Mouse (Mus musculus): ENCODE measurements around the gene Pttg1. TPM values are rescaled to one million over a fixed set of nuclear protein-coding genes. Genes with fewer than 3 reads are reported as not detected.

Gene Pttg1
- polyA plus RNA-seq (2015; fragmentation: Nextera tagmentation; extraction: Ambion mirVana): 61.2 and 65.5 TPM in 2 replicates

GRCm38 (mm10) chr11:43425824-43426413, at the start of gene Pttg1:
Gene Pttg1 (minus strand): TSS chr11:43426251.
- Histone ChIP-seq H3K27me3 (replicated peaks; ENCODE audit: control insufficient read depth, insufficient read depth, low read length) (no peaks in the 10 kb centered on the region), H3K9ac (ENCODE audit: low read depth, low read length) (peak within 1 kb of the TSS; percentile 79), H3K4me3 (ENCODE audit: low read length) (peak within 1 kb of the TSS; percentile 64), H3K4me1 (ENCODE audit: control insufficient read depth, insufficient read depth, low read length) (peaks cover 9% of the 10 kb centered on the region; the same call in 1 of the 2 replicates), H3K27ac (ENCODE audit: low read length) (peak within 1 kb of the TSS; percentile 53; the same call in 1 of the 2 replicates), H3K9me3 (ENCODE audit: control insufficient read depth, low read length) (no peaks in the 10 kb centered on the region), H3K36me3 (ENCODE audit: control insufficient read depth, insufficient read depth, low read length) (no peaks in the 10 kb centered on the region; the same call in 1 of the 2 replicates), H3K4me2 (ENCODE audit: low read depth, low read length) (peak within 1 kb of the TSS; percentile 54)
- ATAC-seq: peak; percentile 98
- 2% methylated on average over 27 of the region's 27 CpGs for WGBS

GRCm38 (mm10) chr11:43474225-43474774, 48.2 kb upstream of the Pttg1 start, which contains the start of gene C1qtnf2:
Gene C1qtnf2 (plus strand): TSS chr11:43474276.
- Histone ChIP-seq H3K9me3 (ENCODE audit: control insufficient read depth, low read length) (no peaks in the 10 kb centered on the region), H3K27me3 (replicated peaks; ENCODE audit: control insufficient read depth, insufficient read depth, low read length) (no peaks in the 10 kb centered on the region), H3K27ac (ENCODE audit: low read length) (no peak within 1 kb of the TSS), H3K36me3 (ENCODE audit: control insufficient read depth, insufficient read depth, low read length) (no peaks in the 10 kb centered on the region), H3K4me2 (ENCODE audit: low read depth, low read length) (peak within 1 kb of the TSS; percentile 83), H3K4me3 (ENCODE audit: low read length) (peak within 1 kb of the TSS; percentile 40), H3K9ac (ENCODE audit: low read depth, low read length) (peak within 1 kb of the TSS; percentile 51), H3K4me1 (ENCODE audit: control insufficient read depth, insufficient read depth, low read length) (peaks cover 18% of the 10 kb centered on the region)
- ATAC-seq: peak; percentile 67
- 4% methylated on average over 24 of the region's 24 CpGs for WGBS

DNA sequence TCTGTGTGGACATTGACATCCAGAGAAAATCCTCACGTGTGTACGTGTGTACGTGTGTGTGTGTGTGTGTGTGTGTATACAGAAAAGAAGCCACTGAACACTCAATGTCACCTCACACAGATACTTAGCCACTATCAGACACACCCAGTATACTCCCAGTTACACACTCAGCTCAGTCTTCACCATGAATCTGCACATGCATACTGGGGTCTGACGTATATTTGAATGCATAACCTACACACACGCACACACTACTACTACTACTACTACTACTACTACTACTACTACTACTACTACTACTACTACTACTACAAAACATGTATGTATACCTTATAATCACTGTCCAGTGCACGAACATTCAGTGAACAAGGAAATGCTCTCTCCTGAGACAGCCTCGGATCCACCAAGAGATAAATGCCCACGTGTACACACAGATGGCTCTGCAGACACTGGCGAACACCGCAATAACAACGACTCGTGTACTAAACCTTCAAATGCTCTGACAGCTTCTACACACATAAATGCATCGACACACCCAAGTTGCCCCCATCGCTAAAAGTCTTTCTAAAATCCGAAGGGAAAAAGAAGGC, 47.7 kb upstream of the Pttg1 start:
- H3K36me3 ChIP-seq (ENCODE audit: control insufficient read depth, insufficient read depth, low read length): no peaks in the 10 kb centered on the region
- H3K4me3 ChIP-seq (ENCODE audit: low read length): peak overlapping the region; percentile 40
- peaks cover 18% of the 10 kb centered on the region for H3K4me1 ChIP-seq (ENCODE audit: control insufficient read depth, insufficient read depth, low read length)
- ATAC-seq: peak; percentile 45
- H3K4me2 ChIP-seq (ENCODE audit: low read depth, low read length): peak overlapping the region; percentile 83
- H3K27me3 ChIP-seq (replicated peaks; ENCODE audit: control insufficient read depth, insufficient read depth, low read length): no peaks in the 10 kb centered on the region
- H3K27ac ChIP-seq (ENCODE audit: low read length): no peak overlapping the region
- 39% methylated on average over 15 of the region's 15 CpGs for WGBS
- peak overlapping the region; percentile 51 for H3K9ac ChIP-seq (ENCODE audit: low read depth, low read length)
- no peaks in the 10 kb centered on the region for H3K9me3 ChIP-seq (ENCODE audit: control insufficient read depth, low read length)

DNA sequence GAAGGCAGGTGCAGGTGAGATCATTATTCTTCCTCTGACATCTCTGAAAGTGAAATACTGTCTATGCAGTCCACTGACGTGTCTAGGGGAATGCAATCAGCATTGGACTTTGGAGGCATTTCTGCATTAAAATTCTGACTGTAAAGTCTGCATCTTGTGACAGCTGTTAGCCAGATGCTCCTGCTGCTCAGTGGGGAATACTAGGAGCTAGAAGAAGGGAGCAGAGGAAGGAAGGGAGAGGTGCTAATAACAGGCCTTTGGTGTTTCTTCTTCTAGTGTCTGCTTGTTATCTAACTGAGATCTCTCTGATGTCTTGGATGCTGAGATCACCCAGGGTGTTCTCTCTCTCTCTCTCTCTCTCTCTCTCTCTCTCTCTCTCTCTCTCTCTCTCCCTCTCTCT, 47.1 kb upstream of the Pttg1 start:
- Histone ChIP-seq H3K4me3 (ENCODE audit: low read length) (no peak overlapping the region), H3K9ac (ENCODE audit: low read depth, low read length) (no peak overlapping the region), H3K4me1 (ENCODE audit: control insufficient read depth, insufficient read depth, low read length) (peaks cover 18% of the 10 kb centered on the region), H3K4me2 (ENCODE audit: low read depth, low read length) (no peak overlapping the region), H3K27me3 (replicated peaks; ENCODE audit: control insufficient read depth, insufficient read depth, low read length) (no peaks in the 10 kb centered on the region), H3K9me3 (ENCODE audit: control insufficient read depth, low read length) (no peaks in the 10 kb centered on the region), H3K27ac (ENCODE audit: low read length) (no peak overlapping the region), H3K36me3 (ENCODE audit: control insufficient read depth, insufficient read depth, low read length) (no peaks in the 10 kb centered on the region)
- WGBS: 61% methylated on average over 1 of the region's 1 CpGs
- no peak for ATAC-seq

GRCm38 (mm10) chr11:43470881-43471820, 45.1 kb upstream of the Pttg1 start:
- H3K4me2 ChIP-seq (ENCODE audit: low read depth, low read length): no peak overlapping the region
- H3K4me3 ChIP-seq (ENCODE audit: low read length): no peak overlapping the region
- no peaks in the 10 kb centered on the region for H3K27me3 ChIP-seq (replicated peaks; ENCODE audit: control insufficient read depth, insufficient read depth, low read length)
- WGBS: 73% methylated on average over 6 of the region's 6 CpGs
- peaks cover 18% of the 10 kb centered on the region for H3K4me1 ChIP-seq (ENCODE audit: control insufficient read depth, insufficient read depth, low read length)
- H3K9ac ChIP-seq (ENCODE audit: low read depth, low read length): no peak overlapping the region
- H3K36me3 ChIP-seq (ENCODE audit: control insufficient read depth, insufficient read depth, low read length): no peaks in the 10 kb centered on the region
- no peak overlapping the region for H3K27ac ChIP-seq (ENCODE audit: low read length)
- H3K9me3 ChIP-seq (ENCODE audit: control insufficient read depth, low read length): no peaks in the 10 kb centered on the region
- no peak for ATAC-seq

GRCm38 (mm10) chr11:43470118-43470517, 44.1 kb upstream of the Pttg1 start:
- H3K27me3 ChIP-seq (replicated peaks; ENCODE audit: control insufficient read depth, insufficient read depth, low read length): no peaks in the 10 kb centered on the region
- peak overlapping the region; percentile 66 for H3K27ac ChIP-seq (ENCODE audit: low read length)
- H3K4me2 ChIP-seq (ENCODE audit: low read depth, low read length): no peak overlapping the region
- H3K4me3 ChIP-seq (ENCODE audit: low read length): no peak overlapping the region
- no peaks in the 10 kb centered on the region for H3K9me3 ChIP-seq (ENCODE audit: control insufficient read depth, low read length)
- H3K36me3 ChIP-seq (ENCODE audit: control insufficient read depth, insufficient read depth, low read length): no peaks in the 10 kb centered on the region
- no peak for ATAC-seq
- H3K9ac ChIP-seq (ENCODE audit: low read depth, low read length): no peak overlapping the region
- peaks cover 18% of the 10 kb centered on the region for H3K4me1 ChIP-seq (ENCODE audit: control insufficient read depth, insufficient read depth, low read length)
- WGBS: 35% methylated on average over 5 of the region's 5 CpGs

DNA sequence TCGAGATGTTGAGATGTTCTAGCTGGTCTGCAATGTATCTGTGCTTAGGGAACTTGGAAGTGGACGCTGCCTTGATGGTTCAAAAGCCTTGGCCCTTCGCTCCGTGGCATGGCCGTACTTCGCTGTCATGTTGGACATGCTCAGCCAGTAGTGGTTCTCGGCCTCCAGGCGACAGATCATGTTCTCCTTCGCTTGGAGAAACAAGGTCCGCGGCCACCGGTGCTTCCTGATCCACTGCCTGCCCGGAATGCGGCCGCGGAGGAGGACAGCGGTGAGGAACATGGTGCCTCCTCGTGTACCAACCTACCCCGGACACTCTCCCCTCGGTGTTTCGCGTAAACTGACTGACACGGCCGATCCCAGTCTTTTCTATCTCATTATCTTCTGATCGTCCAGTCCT, 37.2 kb upstream of the Pttg1 start:
- ATAC-seq: no peak
- H3K4me2 ChIP-seq (ENCODE audit: low read depth, low read length): no peak overlapping the region
- H3K4me1 ChIP-seq (ENCODE audit: control insufficient read depth, insufficient read depth, low read length): no peaks in the 10 kb centered on the region
- H3K9ac ChIP-seq (ENCODE audit: low read depth, low read length): no peak overlapping the region
- H3K4me3 ChIP-seq (ENCODE audit: low read length): no peak overlapping the region
- WGBS: 94% methylated on average over 25 of the region's 25 CpGs
- H3K9me3 ChIP-seq (ENCODE audit: control insufficient read depth, low read length): no peaks in the 10 kb centered on the region
- H3K27ac ChIP-seq (ENCODE audit: low read length): no peak overlapping the region
- H3K27me3 ChIP-seq (replicated peaks; ENCODE audit: control insufficient read depth, insufficient read depth, low read length): no peaks in the 10 kb centered on the region
- no peaks in the 10 kb centered on the region for H3K36me3 ChIP-seq (ENCODE audit: control insufficient read depth, insufficient read depth, low read length)

- no peak for ATAC-seq
- no peaks in the 10 kb centered on the region for H3K4me1 ChIP-seq (ENCODE audit: control insufficient read depth, insufficient read depth, low read length)
- no peak overlapping the region for H3K27ac ChIP-seq (ENCODE audit: low read length)
- no peaks in the 10 kb centered on the region for H3K27me3 ChIP-seq (replicated peaks; ENCODE audit: control insufficient read depth, insufficient read depth, low read length)
- H3K9me3 ChIP-seq (ENCODE audit: control insufficient read depth, low read length): no peaks in the 10 kb centered on the region
- H3K36me3 ChIP-seq (ENCODE audit: control insufficient read depth, insufficient read depth, low read length): peaks cover 2% of the 10 kb centered on the region
- H3K4me3 ChIP-seq (ENCODE audit: low read length): no peak overlapping the region
- 46% methylated on average over 2 of the region's 2 CpGs for WGBS
- no peak overlapping the region for H3K4me2 ChIP-seq (ENCODE audit: low read depth, low read length)
- H3K9ac ChIP-seq (ENCODE audit: low read depth, low read length): no peak overlapping the region
Observed at GRCm38 (mm10) chr11:43452266-43452665, 26.2 kb upstream of the Pttg1 start.

DNA sequence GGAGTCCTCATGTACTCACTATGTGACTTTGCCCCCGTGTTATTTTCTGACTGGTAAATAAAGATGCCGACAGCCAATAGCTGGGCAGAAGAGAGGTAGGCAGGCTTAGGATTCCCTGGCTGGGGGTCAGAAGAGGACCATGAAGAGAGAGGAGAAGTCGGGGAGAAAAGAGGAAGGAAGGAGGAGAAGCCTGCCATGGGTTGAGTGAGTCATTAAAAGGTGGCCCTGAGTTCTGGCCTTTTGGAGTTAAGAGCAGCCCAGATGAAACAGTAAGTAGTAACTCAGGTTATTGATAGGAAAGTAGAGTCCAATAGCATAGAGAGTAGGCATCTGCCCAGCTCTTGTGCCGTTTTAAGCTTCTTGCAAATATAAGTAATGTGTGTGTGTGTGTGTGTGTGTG, 25.3 kb upstream of the Pttg1 start:
- Histone ChIP-seq H3K9ac (ENCODE audit: low read depth, low read length) (no peak overlapping the region), H3K4me1 (ENCODE audit: control insufficient read depth, insufficient read depth, low read length) (no peaks in the 10 kb centered on the region), H3K36me3 (ENCODE audit: control insufficient read depth, insufficient read depth, low read length) (peaks cover 4% of the 10 kb centered on the region), H3K27ac (ENCODE audit: low read length) (no peak overlapping the region), H3K9me3 (ENCODE audit: control insufficient read depth, low read length) (no peaks in the 10 kb centered on the region), H3K27me3 (replicated peaks; ENCODE audit: control insufficient read depth, insufficient read depth, low read length) (no peaks in the 10 kb centered on the region), H3K4me2 (ENCODE audit: low read depth, low read length) (no peak overlapping the region), H3K4me3 (ENCODE audit: low read length) (no peak overlapping the region)
- whole genome bisulfite sequencing: 63% methylated on average over 4 of the region's 4 CpGs
- no peak for ATAC-seq
